Mouse (Mus musculus) CD8-positive naive resting alpha-beta T cell, adult 57 days (primary cell): Measurements from ENCODE around the gene Irf7. TPM values are rescaled to one million over a fixed set of nuclear protein-coding genes. Genes with fewer than 3 reads are reported as not detected.

ENCODE experiments used
- total RNA-seq: library from RNA; stranded (reverse); gene quantifications from one replicate; pipeline ENCODE4 v1.2.4, GENCODE M21; 2023

The Irf7 gene
- total RNA-seq = 57.4 TPM

GRCm38 (mm10) chr7:141265739-141266561 lies at the start of gene Irf7:
Gene Irf7 (minus strand): TSS chr7:141266481.

GRCm38 (mm10) chr7:141291921-141292582 lies 25.8 kb upstream of the Irf7 start, which contains the start of gene Drd4:
Gene Drd4 (plus strand): TSS chr7:141292006.

GRCm38 (mm10) chr7:141278766-141279590 lies 12.7 kb upstream of the Irf7 start, which contains the start of gene Sct:
Gene Sct (minus strand): TSS chr7:141279133.

GRCm38 (mm10) chr7:141276546-141276945 lies 10.3 kb upstream of the Irf7 start, which contains the start of gene Cdhr5:
Gene Cdhr5 (minus strand): TSS chr7:141276786.

GRCm38 (mm10) chr7:141228279-141229067 lies 37.8 kb downstream of the Irf7 start, which contains the start of gene Phrf1:
Gene Phrf1 (plus strand): TSS chr7:141228784.

GRCm38 (mm10) chr7:141215101-141215879 lies 51.0 kb downstream of the Irf7 start, which contains the start of gene Rassf7:
Gene Rassf7 (plus strand): TSS chr7:141215860.

GRCm38 (mm10) chr7:141213605-141214235 lies 52.6 kb downstream of the Irf7 start, which contains the start of gene Lmntd2:
Gene Lmntd2 (minus strand): TSS chr7:141214080.

Other genes starting within 250 kb of the Irf7 start
- gene Ifitm6, start 248.6 kb downstream of the Irf7 start, total RNA-seq = 2.3 TPM
- not detected for gene Gm17387, start 237.3 kb downstream of the Irf7 start, total RNA-seq
- 1.3 TPM for gene B4galnt4, start 205.4 kb downstream of the Irf7 start, total RNA-seq
- gene Pkp3, start 188.3 kb downstream of the Irf7 start, total RNA-seq = 37.8 TPM
- 71.6 TPM for gene Sigirr, start 165.9 kb downstream of the Irf7 start, total RNA-seq
- not detected for gene Ano9, start 148.7 kb downstream of the Irf7 start, total RNA-seq
- gene Ptdss2, start 144.1 kb downstream of the Irf7 start, total RNA-seq = 7.1 TPM
- gene Rnh1, start 93.6 kb downstream of the Irf7 start, total RNA-seq = 37.7 TPM
- 33.2 TPM for gene Hras, start 72.5 kb downstream of the Irf7 start, total RNA-seq
- 4.7 TPM for gene Lrrc56, start 72.3 kb downstream of the Irf7 start, total RNA-seq
- 2.5 TPM for gene Lmntd2, start 52.4 kb downstream of the Irf7 start, total RNA-seq
- 8.1 TPM for gene Rassf7, start 50.6 kb downstream of the Irf7 start, total RNA-seq
- gene Phrf1, start 37.7 kb downstream of the Irf7 start, total RNA-seq = 157 TPM
- not detected for gene Cdhr5, start 10.3 kb upstream of the Irf7 start, total RNA-seq
- not detected for gene Sct, start 12.7 kb upstream of the Irf7 start, total RNA-seq
- gene Drd4, start 25.5 kb upstream of the Irf7 start, total RNA-seq = not detected
- 58.1 TPM for gene Deaf1, start 61.2 kb upstream of the Irf7 start, total RNA-seq
- 20.9 TPM for gene Tmem80, start 61.3 kb upstream of the Irf7 start, total RNA-seq
- not detected for gene Eps8l2, start 72.4 kb upstream of the Irf7 start, total RNA-seq
- 97.8 TPM for gene Taldo1, start 125.7 kb upstream of the Irf7 start, total RNA-seq
- gene Gatd1, start 147.7 kb upstream of the Irf7 start, total RNA-seq = 31.1 TPM
- gene Cend1, start 163.0 kb upstream of the Irf7 start, total RNA-seq = not detected
- gene Slc25a22, start 171.4 kb upstream of the Irf7 start, total RNA-seq = 67.0 TPM
- gene Pidd1, start 177.5 kb upstream of the Irf7 start, total RNA-seq = 5.7 TPM
- gene Rplp2, start 180.9 kb upstream of the Irf7 start, total RNA-seq = 3,653 TPM
- gene Pnpla2, start 188.7 kb upstream of the Irf7 start, total RNA-seq = 53.0 TPM
- 1.0 TPM for gene Cracr2b, start 194.6 kb upstream of the Irf7 start, total RNA-seq
- 6.8 TPM for gene Cd151, start 200.9 kb upstream of the Irf7 start, total RNA-seq
- gene Polr2l, start 208.7 kb upstream of the Irf7 start, total RNA-seq = 16.4 TPM
- 0.95 TPM for gene Tspan4, start 208.8 kb upstream of the Irf7 start, total RNA-seq